Mouse (Mus musculus): ENCODE results near the gene Tprn. TPM values are rescaled to one million over a fixed set of nuclear protein-coding genes. Genes with fewer than 3 reads are reported as not detected.

The Tprn gene
- polyA plus RNA-seq, 1 experiment = 85.4 TPM

DNA sequence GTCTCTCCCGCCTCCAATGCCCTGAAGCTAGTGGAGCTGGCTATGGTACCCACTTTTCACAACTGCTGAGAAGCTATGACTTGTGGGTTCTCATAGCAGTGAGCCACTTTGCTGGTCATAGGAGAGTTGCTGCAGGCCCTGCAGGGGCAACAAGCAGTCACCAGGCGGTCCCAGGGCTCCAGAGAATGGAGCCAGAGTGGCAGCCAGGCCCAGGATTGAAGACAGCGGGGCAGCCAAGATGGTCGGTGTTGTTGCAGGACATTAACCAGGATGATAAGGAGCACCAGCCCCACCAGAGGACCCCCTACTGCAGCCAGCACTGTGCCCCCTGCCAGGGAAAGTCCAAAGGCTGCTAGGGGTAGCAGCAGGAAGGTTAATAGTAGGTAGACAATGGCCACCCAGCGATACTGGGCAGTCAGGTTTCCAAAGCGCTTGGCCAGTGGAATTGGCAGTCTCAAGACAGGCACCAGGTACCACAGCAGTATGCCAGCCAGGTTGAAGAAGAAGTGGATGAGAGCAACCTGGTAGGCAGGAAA is 33.4 kb upstream of the Tprn start:
- no peak for TF ChIP-seq POLR2A (IDR thresholded peaks at IDR 0.05; ENCODE audit: low read depth, low read length)
- TF ChIP-seq CTCF (conservative IDR thresholded peaks at IDR 0.05; ENCODE audit: insufficient read depth, insufficient read length, low read depth, low read length) = no peak
- Histone ChIP-seq H3K4me1 (ENCODE audit: control insufficient read depth, insufficient read depth, low read length) (no peaks in the 10 kb centered on the region; the same call in 1 of the 2 replicates), H3K4me3 (ENCODE audit: insufficient read depth, low read depth, low read length) (no peak overlapping the region), H3K36me3 (ENCODE audit: control insufficient read depth, insufficient read depth, low read length) (no peaks in the 10 kb centered on the region), H3K27me3 (replicated peaks; ENCODE audit: control insufficient read depth, insufficient read depth, low read length) (no peaks in the 10 kb centered on the region), H3K27ac (ENCODE audit: insufficient read depth, low read depth, low read length) (no peak overlapping the region)
- no peak for DNase-seq
- 74% methylated on average over 6 of the region's 6 CpGs for WGBS

DNA sequence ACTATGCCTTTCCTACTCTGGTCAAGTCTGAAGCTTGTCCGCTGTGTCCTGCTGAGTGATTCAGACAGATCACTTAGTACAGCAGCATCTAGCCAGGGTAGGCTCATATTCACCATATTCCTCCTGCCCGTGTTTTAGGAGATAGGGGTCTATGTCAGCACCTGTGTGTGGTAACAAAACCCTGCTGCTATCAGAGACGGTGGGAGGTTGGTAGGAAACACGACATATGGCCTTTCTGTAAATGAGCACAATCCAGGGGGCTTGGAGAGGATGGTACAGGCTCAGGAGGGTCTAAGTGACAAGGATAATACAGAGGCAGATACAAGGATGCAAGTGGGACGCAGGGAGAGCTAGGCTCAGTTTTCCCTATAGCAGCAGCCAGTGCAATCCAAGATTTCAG is 32.8 kb upstream of the Tprn start:
- Histone ChIP-seq H3K4me3 (ENCODE audit: insufficient read depth, low read depth, low read length) (no peak overlapping the region), H3K27ac (ENCODE audit: insufficient read depth, low read depth, low read length) (no peak overlapping the region), H3K4me1 (ENCODE audit: control insufficient read depth, insufficient read depth, low read length) (no peaks in the 10 kb centered on the region; the same call in 1 of the 2 replicates), H3K36me3 (ENCODE audit: control insufficient read depth, insufficient read depth, low read length) (no peaks in the 10 kb centered on the region), H3K27me3 (replicated peaks; ENCODE audit: control insufficient read depth, insufficient read depth, low read length) (no peaks in the 10 kb centered on the region)
- 92% methylated on average over 5 of the region's 5 CpGs for WGBS
- no peak for DNase-seq
- TF ChIP-seq POLR2A (IDR thresholded peaks at IDR 0.05; ENCODE audit: low read depth, low read length) = no peak
- no peak for TF ChIP-seq CTCF (conservative IDR thresholded peaks at IDR 0.05; ENCODE audit: insufficient read depth, insufficient read length, low read depth, low read length)

DNA sequence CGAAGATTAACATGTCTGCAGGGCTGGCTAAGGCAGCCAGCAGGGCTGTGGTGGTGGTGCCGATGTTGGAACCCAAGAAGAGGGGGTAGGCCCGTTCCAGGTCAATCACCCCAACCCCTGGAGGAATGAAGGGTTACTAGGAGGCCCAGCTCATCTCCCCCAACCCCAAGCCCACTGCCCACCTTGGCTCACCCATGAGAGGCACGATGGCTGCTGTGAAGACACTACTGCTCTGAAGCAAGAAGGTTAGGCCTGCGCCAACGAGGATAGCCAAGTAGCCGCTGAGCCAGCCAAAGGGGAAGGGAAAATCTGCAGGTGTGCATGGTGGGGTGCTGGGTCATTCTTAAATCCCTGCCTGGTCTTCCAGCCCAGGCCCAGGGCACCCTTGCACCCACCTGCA is 31.8 kb upstream of the Tprn start:
- TF ChIP-seq CTCF (conservative IDR thresholded peaks at IDR 0.05; ENCODE audit: insufficient read depth, insufficient read length, low read depth, low read length) (no peak), POLR2A (IDR thresholded peaks at IDR 0.05; ENCODE audit: low read depth, low read length) (no peak)
- WGBS = 78% methylated on average over 7 of the region's 7 CpGs
- H3K27me3 ChIP-seq (replicated peaks; ENCODE audit: control insufficient read depth, insufficient read depth, low read length) = no peaks in the 10 kb centered on the region
- peaks cover 2% of the 10 kb centered on the region; the same call in 1 of the 2 replicates for H3K4me1 ChIP-seq (ENCODE audit: control insufficient read depth, insufficient read depth, low read length)
- no peak for DNase-seq
- no peaks in the 10 kb centered on the region for H3K36me3 ChIP-seq (ENCODE audit: control insufficient read depth, insufficient read depth, low read length)
- no peak overlapping the region for H3K4me3 ChIP-seq (ENCODE audit: insufficient read depth, low read depth, low read length)
- no peak overlapping the region for H3K27ac ChIP-seq (ENCODE audit: insufficient read depth, low read depth, low read length)

DNA sequence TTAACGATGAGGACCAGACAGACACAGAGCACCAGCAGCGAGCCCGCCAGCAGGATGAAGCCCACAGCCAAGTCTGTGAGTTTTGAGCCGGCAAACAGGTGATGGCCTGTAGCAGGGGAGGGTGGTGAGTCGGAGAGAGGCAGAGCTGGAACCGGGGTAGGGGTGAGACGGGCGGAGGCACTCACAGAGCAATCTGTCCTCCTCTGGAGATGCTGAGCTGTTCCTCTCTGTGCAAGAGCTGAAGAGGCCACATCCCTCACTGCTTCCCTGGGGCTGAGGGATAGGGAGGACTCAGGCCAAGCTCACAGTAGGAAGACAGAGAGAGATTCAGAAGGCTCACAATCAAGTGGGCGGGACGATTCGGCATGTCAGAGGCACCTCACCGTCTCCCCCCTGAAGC is 31.4 kb upstream of the Tprn start:
- no peak overlapping the region for H3K4me3 ChIP-seq (ENCODE audit: insufficient read depth, low read depth, low read length)
- 70% methylated on average over 12 of the region's 12 CpGs for WGBS
- no peaks in the 10 kb centered on the region for H3K27me3 ChIP-seq (replicated peaks; ENCODE audit: control insufficient read depth, insufficient read depth, low read length)
- TF ChIP-seq POLR2A (IDR thresholded peaks at IDR 0.05; ENCODE audit: low read depth, low read length) (no peak), CTCF (conservative IDR thresholded peaks at IDR 0.05; ENCODE audit: insufficient read depth, insufficient read length, low read depth, low read length) (no peak)
- no peak overlapping the region for H3K27ac ChIP-seq (ENCODE audit: insufficient read depth, low read depth, low read length)
- H3K4me1 ChIP-seq (ENCODE audit: control insufficient read depth, insufficient read depth, low read length) = peaks cover 7% of the 10 kb centered on the region
- DNase-seq = no peak
- H3K36me3 ChIP-seq (ENCODE audit: control insufficient read depth, insufficient read depth, low read length) = no peaks in the 10 kb centered on the region

DNA sequence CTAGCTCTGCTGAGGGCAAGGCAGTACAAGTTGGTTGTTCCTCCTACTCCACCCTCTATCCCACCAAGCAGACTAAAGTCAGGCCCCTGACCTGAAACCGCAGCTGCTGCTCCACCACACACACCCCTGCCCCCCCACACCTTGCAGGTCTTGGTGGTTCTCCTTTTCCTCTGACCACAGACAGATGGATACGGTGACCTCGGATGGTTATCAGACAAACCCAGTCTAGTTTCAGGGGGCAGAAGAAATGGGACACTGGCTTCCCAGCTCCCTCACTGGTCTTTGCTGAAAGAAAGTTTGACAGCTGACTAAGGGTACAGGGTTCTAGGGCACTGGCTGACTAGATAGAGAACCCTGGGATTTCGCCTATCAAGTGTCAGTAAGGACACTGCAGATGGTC is 29.0 kb upstream of the Tprn start:
- Histone ChIP-seq H3K4me1 (ENCODE audit: control insufficient read depth, insufficient read depth, low read length) (peaks cover 12% of the 10 kb centered on the region), H3K27ac (ENCODE audit: insufficient read depth, low read depth, low read length) (peak overlapping the region; percentile 65), H3K36me3 (ENCODE audit: control insufficient read depth, insufficient read depth, low read length) (no peaks in the 10 kb centered on the region), H3K27me3 (replicated peaks; ENCODE audit: control insufficient read depth, insufficient read depth, low read length) (no peaks in the 10 kb centered on the region), H3K4me3 (ENCODE audit: insufficient read depth, low read depth, low read length) (peak overlapping the region; percentile 29)
- 62% methylated on average over 4 of the region's 4 CpGs for WGBS
- TF ChIP-seq CTCF (conservative IDR thresholded peaks at IDR 0.05; ENCODE audit: insufficient read depth, insufficient read length, low read depth, low read length) (no peak), POLR2A (IDR thresholded peaks at IDR 0.05; ENCODE audit: low read depth, low read length) (no peak)
- DNase-seq = no peak

DNA sequence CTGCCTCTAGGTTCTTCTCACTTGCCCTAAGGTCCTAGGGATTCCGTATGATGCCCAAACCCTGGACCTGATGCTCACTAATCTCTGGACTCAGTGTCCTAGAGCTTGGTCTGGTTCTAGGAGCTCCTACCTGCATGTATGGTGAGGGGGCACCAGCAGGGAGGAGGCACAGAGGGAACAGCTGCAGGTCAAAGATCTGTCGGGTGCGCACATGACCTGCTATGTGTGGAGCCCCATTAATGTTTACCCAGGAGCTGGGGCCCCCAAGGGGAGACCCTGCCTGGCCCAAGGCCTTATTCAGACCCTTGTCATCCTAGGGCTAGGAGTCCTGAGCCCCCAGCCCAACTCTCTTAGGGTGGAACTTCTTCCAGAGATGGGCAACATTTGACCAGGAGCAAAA is 28.4 kb upstream of the Tprn start, which contains the start of gene Slc34a3:
Gene Slc34a3 (minus strand): TSS at position 315 of the 400 bp plus-strand sequence.
- peak within 1 kb of the TSS; percentile 34 for H3K4me3 ChIP-seq (ENCODE audit: insufficient read depth, low read depth, low read length)
- no peak for TF ChIP-seq CTCF (conservative IDR thresholded peaks at IDR 0.05; ENCODE audit: insufficient read depth, insufficient read length, low read depth, low read length)
- TF ChIP-seq POLR2A (IDR thresholded peaks at IDR 0.05; ENCODE audit: low read depth, low read length) = no peak
- WGBS = 44% methylated on average over 3 of the region's 3 CpGs
- peak within 1 kb of the TSS; percentile 65 for H3K27ac ChIP-seq (ENCODE audit: insufficient read depth, low read depth, low read length)
- DNase-seq = peak; percentile 63
- H3K27me3 ChIP-seq (replicated peaks; ENCODE audit: control insufficient read depth, insufficient read depth, low read length) = no peaks in the 10 kb centered on the region
- H3K4me1 ChIP-seq (ENCODE audit: control insufficient read depth, insufficient read depth, low read length) = peaks cover 12% of the 10 kb centered on the region
- no peaks in the 10 kb centered on the region for H3K36me3 ChIP-seq (ENCODE audit: control insufficient read depth, insufficient read depth, low read length)

DNA sequence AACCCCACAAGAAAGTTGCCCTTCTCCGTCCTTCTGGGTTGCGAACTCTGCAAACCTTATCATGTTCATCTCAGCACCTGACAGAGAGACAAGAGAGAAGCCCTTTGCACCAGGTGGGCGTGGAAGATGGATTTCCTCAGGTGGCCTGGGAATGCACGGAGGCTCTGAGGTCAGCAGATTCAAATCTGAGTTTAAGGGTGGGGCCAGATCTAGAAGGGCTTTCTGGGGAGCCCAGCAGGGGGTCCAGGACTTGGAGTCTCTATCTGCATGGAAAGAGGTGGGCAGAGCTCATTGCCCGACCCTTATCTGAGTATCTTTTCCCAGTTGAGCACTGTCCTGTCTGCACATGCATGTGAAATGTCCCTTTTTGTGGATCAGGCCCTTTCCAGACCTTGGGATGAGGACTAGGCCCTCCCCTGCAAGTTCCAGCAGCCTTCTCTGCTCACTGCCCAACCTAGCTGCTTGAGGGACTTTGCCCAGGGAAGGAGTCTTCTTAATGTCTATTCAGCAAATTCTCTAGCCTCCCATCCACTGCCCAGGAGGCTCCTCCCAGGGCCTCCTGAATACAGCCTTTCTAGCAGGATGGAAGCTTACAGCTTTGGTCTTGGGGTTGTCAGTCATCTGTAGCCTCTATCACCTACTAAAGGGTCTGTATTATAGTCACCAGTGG is 27.7 kb upstream of the Tprn start:
- TF ChIP-seq POLR2A (IDR thresholded peaks at IDR 0.05; ENCODE audit: low read depth, low read length) (no peak), CTCF (conservative IDR thresholded peaks at IDR 0.05; ENCODE audit: insufficient read depth, insufficient read length, low read depth, low read length) (no peak)
- Histone ChIP-seq H3K27me3 (replicated peaks; ENCODE audit: control insufficient read depth, insufficient read depth, low read length) (no peaks in the 10 kb centered on the region), H3K4me1 (ENCODE audit: control insufficient read depth, insufficient read depth, low read length) (peaks cover 12% of the 10 kb centered on the region), H3K27ac (ENCODE audit: insufficient read depth, low read depth, low read length) (peak overlapping the region; percentile 54), H3K4me3 (ENCODE audit: insufficient read depth, low read depth, low read length) (no peak overlapping the region), H3K36me3 (ENCODE audit: control insufficient read depth, insufficient read depth, low read length) (no peaks in the 10 kb centered on the region)
- DNase-seq = peak; percentile 86
- 52% methylated on average over 5 of the region's 5 CpGs for WGBS
